Mouse (Mus musculus) brain, embryonic 14.5 days (tissue): ENCODE results near the gene Gm2663. TPM values are rescaled to one million over a fixed set of nuclear protein-coding genes. Genes with fewer than 3 reads are reported as not detected.
"Not testable (repeated sequence)": the region's sequence is repeated elsewhere in the genome, so short reads cannot be mapped to it uniquely, and the experiment has no call there.

Experiments used
- DNase-seq: peaks from one replicate; pipeline ENCODE4 v3.0.0-alpha.2; 2011; ENCODE audit warnings: low read depth
- CTCF ChIP-seq: fragments of 200-500 bp; IDR thresholded peaks from 2 replicates; pipeline ENCODE4 v1.5.1; 2012; ENCODE audit warnings: inconsistent platforms, mild to moderate bottlenecking, moderate library complexity, borderline replicate concordance; ENCODE audit not compliant: insufficient read depth, insufficient read length; ENCODE audit errors: extremely low read depth
- POLR2A ChIP-seq: fragments of 200-500 bp; IDR thresholded peaks from 2 replicates; pipeline ENCODE4 v1.6.1; 2012; ENCODE audit warnings: mild to moderate bottlenecking, inconsistent platforms, borderline replicate concordance; ENCODE audit not compliant: poor library complexity, insufficient read depth, insufficient read length, severe bottlenecking; ENCODE audit errors: extremely low read depth
- polyA plus RNA-seq: library from polyadenylated mRNA; depleted of rRNA; stranded (reverse); fragments of >200 nt; gene quantifications from 2 replicates; pipeline ENCODE4 v1.2.3, GENCODE M21; 2012; rRNA removed

Gene Gm2663
- polyA plus RNA-seq, 1 experiment: not detected

- no peak for TF ChIP-seq POLR2A
- TF ChIP-seq CTCF: no peak
- DNase-seq: no peak
Measured at GRCm38 (mm10) chr6:41018629-41019028, 19.4 kb upstream of the Gm2663 start.

GRCm38 (mm10) chr6:41015065-41015464, 15.8 kb upstream of the Gm2663 start:
- DNase-seq: peak; percentile 12
- no peak for TF ChIP-seq POLR2A
- TF ChIP-seq CTCF: no peak

- DNase-seq: not testable (repeated sequence)
Measured at GRCm38 (mm10) chr6:40964454-40964853, 34.8 kb downstream of the Gm2663 start, which contains the start of gene 1810009J06Rik. TSS of gene 1810009J06Rik (plus strand) at chr6:40964754.

GRCm38 (mm10) chr6:40953716-40954115, 45.6 kb downstream of the Gm2663 start:
- TF ChIP-seq POLR2A: no peak
- TF ChIP-seq CTCF: no peak

GRCm38 (mm10) chr6:40951770-40952169, 47.5 kb downstream of the Gm2663 start, which contains the start of gene Gm4744:
TSS of gene Gm4744 (minus strand) at chr6:40951870.
- TF ChIP-seq CTCF (no peak), POLR2A (no peak)
- DNase-seq: no peak

More at GRCm38 (mm10) chr6:40953716-40954115, 45.6 kb downstream of the Gm2663 start:
- no peak for DNase-seq

Other genes with a start within 250 kb of the Gm2663 start
- not detected in 2 replicates for gene Moxd2, start 112.0 kb downstream of the Gm2663 start, polyA plus RNA-seq
- gene Prss58, start 99.1 kb downstream of the Gm2663 start, polyA plus RNA-seq: not detected in 2 replicates
- not detected in 2 replicates for gene 1700074P13Rik, start 58.9 kb downstream of the Gm2663 start, polyA plus RNA-seq
- gene Gm4744, start 47.6 kb downstream of the Gm2663 start, polyA plus RNA-seq: not detected in 2 replicates
- gene 1810009J06Rik, start 34.7 kb downstream of the Gm2663 start, polyA plus RNA-seq: not detected in 2 replicates
- 0.03 TPM in 1 of 2 replicates, not detected in the other for gene 2210010C04Rik, start 36.0 kb upstream of the Gm2663 start, polyA plus RNA-seq